16 mouse cellular contexts compared by ENCODE assay signal in the genomic region with DNA sequence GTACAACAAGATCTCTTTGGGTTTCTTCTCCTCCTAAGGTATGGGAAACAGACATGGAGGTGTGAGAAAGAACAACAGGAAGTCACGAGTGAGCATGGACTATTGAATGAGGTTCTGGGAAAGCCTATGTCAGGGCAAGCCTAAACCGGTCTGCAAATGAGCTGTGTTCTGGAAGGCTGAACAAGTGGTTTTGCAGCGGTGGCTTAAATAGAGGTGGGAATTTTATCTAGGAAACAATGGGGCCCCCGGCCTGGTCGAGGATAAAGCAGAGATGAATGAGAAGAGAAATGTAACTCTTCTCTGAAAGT.
"Had no signal": no experiment of that assay in that cellular context is flagged by ENCODE, and none has a peak within 500 bp of the region (broad histone marks: within the 10 kb centered on the region; RNA-seq: fewer than 3 reads in every experiment).

No protein-coding gene starts in this region.

- H3K27me3 ChIP-seq: megakaryocyte, embryonic 14.5 days; neural tube, embryonic 13.5 days; stomach, embryonic 15.5 days had no signal

- H3K4me1 ChIP-seq: megakaryocyte, embryonic 14.5 days; stomach, embryonic 15.5 days had no signal

- H3K27ac ChIP-seq: kidney, postnatal 0 days; layer of hippocampus, adult 2 months; liver, embryonic 14.5 days; midbrain, embryonic 10.5 days; midbrain, embryonic 13.5 days; neural tube, embryonic 13.5 days; stomach, embryonic 15.5 days had no signal

- H3K9me3 ChIP-seq: megakaryocyte, embryonic 14.5 days; midbrain, embryonic 10.5 days; midbrain, embryonic 13.5 days; neural tube, embryonic 13.5 days; stomach, embryonic 15.5 days had no signal

- H3K36me3 ChIP-seq: midbrain, embryonic 10.5 days; midbrain, embryonic 13.5 days; neural tube, embryonic 13.5 days; stomach, embryonic 15.5 days had no signal

- H3K4me3 ChIP-seq: layer of hippocampus, adult 2 months; megakaryocyte, embryonic 14.5 days; midbrain, embryonic 10.5 days; midbrain, embryonic 13.5 days; myocyte; neural tube, embryonic 13.5 days; stomach, embryonic 15.5 days had no signal

- DNase-seq: layer of hippocampus, adult 9-11 months; liver, postnatal 0 days; lung, embryonic 14.5 days; retina, postnatal 1 day; right cerebral cortex, postnatal 25 days; spleen, adult 18-20 months; thymus, postnatal 25 days had no signal
